Mouse (Mus musculus): ENCODE results near the gene Romo1. TPM values are rescaled to one million over a fixed set of nuclear protein-coding genes. Genes with fewer than 3 reads are reported as not detected.

The Romo1 gene
- total and polyA plus RNA-seq, 2 experiments from 2014 or later = 89.4 to 521 TPM

- H3K4me2 ChIP-seq (ENCODE audit: low read depth, low read length, poor library complexity, severe bottlenecking) = no peak overlapping the region
- 66% methylated on average over 11 of the region's 11 CpGs for WGBS
- H3K27me3 ChIP-seq (ENCODE audit: insufficient read depth, low read length) = no peaks in the 10 kb centered on the region
- H3K36me3 ChIP-seq (ENCODE audit: insufficient read depth, low read length) = peaks cover 7% of the 10 kb centered on the region
- no peaks in the 10 kb centered on the region for H3K9me3 ChIP-seq (ENCODE audit: low read length)
- no peaks in the 10 kb centered on the region for H3K4me1 ChIP-seq (ENCODE audit: insufficient read depth, low read length)
- H3K4me3 ChIP-seq (ENCODE audit: low read depth, low read length) = no peak overlapping the region
- TF ChIP-seq CTCF (IDR thresholded peaks at IDR 0.05) = no peak
- DNase-seq (ENCODE audit: low spot score) (no peak), ATAC-seq (ENCODE audit: low FRiP score) (no peak)
- no peak overlapping the region for H3K9ac ChIP-seq (replicated peaks; ENCODE audit: low read length, poor library complexity, severe bottlenecking)
- H3K27ac ChIP-seq (ENCODE audit: low read depth, low read length) = no peak overlapping the region
These were observed 1.8 kb downstream of the Romo1 start for GRCm38 (mm10) chr2:156145486-156146130.

- no peak for TF ChIP-seq CTCF (IDR thresholded peaks at IDR 0.05)
- Histone ChIP-seq H3K4me2 (ENCODE audit: low read depth, low read length, poor library complexity, severe bottlenecking) (no peak overlapping the region), H3K27me3 (ENCODE audit: insufficient read depth, low read length) (no peaks in the 10 kb centered on the region), H3K4me1 (ENCODE audit: insufficient read depth, low read length) (no peaks in the 10 kb centered on the region), H3K9me3 (ENCODE audit: low read length) (no peaks in the 10 kb centered on the region), H3K36me3 (ENCODE audit: insufficient read depth, low read length) (peaks cover 7% of the 10 kb centered on the region; the same call in 1 of the 2 replicates), H3K9ac (replicated peaks; ENCODE audit: low read length, poor library complexity, severe bottlenecking) (no peak overlapping the region), H3K27ac (ENCODE audit: low read depth, low read length) (no peak overlapping the region), H3K4me3 (ENCODE audit: low read depth, low read length) (no peak overlapping the region)
- DNase-seq (ENCODE audit: low spot score) (peak; percentile 5), ATAC-seq (ENCODE audit: low FRiP score) (no peak)
- 68% methylated on average over 5 of the region's 5 CpGs for WGBS
These were observed 2.6 kb downstream of the Romo1 start for GRCm38 (mm10) chr2:156146272-156146989.

GRCm38 (mm10) chr2:156147316-156147915 lies 3.6 kb downstream of the Romo1 start:
- no peak overlapping the region for H3K9ac ChIP-seq (replicated peaks; ENCODE audit: low read length, poor library complexity, severe bottlenecking)
- no peak overlapping the region for H3K4me2 ChIP-seq (ENCODE audit: low read depth, low read length, poor library complexity, severe bottlenecking)
- H3K27me3 ChIP-seq (ENCODE audit: insufficient read depth, low read length) = no peaks in the 10 kb centered on the region
- WGBS = 84% methylated on average over 3 of the region's 3 CpGs
- no peaks in the 10 kb centered on the region for H3K9me3 ChIP-seq (ENCODE audit: low read length)
- H3K4me1 ChIP-seq (ENCODE audit: insufficient read depth, low read length) = no peaks in the 10 kb centered on the region
- DNase-seq (ENCODE audit: low spot score) (no peak), ATAC-seq (ENCODE audit: low FRiP score) (no peak)
- no peak overlapping the region for H3K4me3 ChIP-seq (ENCODE audit: low read depth, low read length)
- H3K36me3 ChIP-seq (ENCODE audit: insufficient read depth, low read length) = peaks cover 9% of the 10 kb centered on the region; the same call in 1 of the 2 replicates
- no peak overlapping the region for H3K27ac ChIP-seq (ENCODE audit: low read depth, low read length)
- TF ChIP-seq CTCF (IDR thresholded peaks at IDR 0.05) = no peak

GRCm38 (mm10) chr2:156151538-156151937 lies 7.7 kb downstream of the Romo1 start:
- H3K9me3 ChIP-seq (ENCODE audit: low read length) = no peaks in the 10 kb centered on the region
- peaks cover 13% of the 10 kb centered on the region; the same call in 1 of the 2 replicates for H3K36me3 ChIP-seq (ENCODE audit: insufficient read depth, low read length)
- H3K27me3 ChIP-seq (ENCODE audit: insufficient read depth, low read length) = no peaks in the 10 kb centered on the region
- no peak overlapping the region for H3K4me2 ChIP-seq (ENCODE audit: low read depth, low read length, poor library complexity, severe bottlenecking)
- DNase-seq (ENCODE audit: low spot score) = no peak
- no peak overlapping the region for H3K27ac ChIP-seq (ENCODE audit: low read depth, low read length)
- H3K4me1 ChIP-seq (ENCODE audit: insufficient read depth, low read length) = no peaks in the 10 kb centered on the region
- H3K4me3 ChIP-seq (ENCODE audit: low read depth, low read length) = no peak overlapping the region
- peak; percentile 45 for TF ChIP-seq CTCF (IDR thresholded peaks at IDR 0.05)
- ATAC-seq (ENCODE audit: low FRiP score) = no peak
- H3K9ac ChIP-seq (replicated peaks; ENCODE audit: low read length, poor library complexity, severe bottlenecking) = no peak overlapping the region

- no peaks in the 10 kb centered on the region for H3K9me3 ChIP-seq (ENCODE audit: low read length)
- no peaks in the 10 kb centered on the region for H3K27me3 ChIP-seq (ENCODE audit: insufficient read depth, low read length)
- DNase-seq (ENCODE audit: low spot score) (no peak), ATAC-seq (ENCODE audit: low FRiP score) (no peak)
- H3K4me1 ChIP-seq (ENCODE audit: insufficient read depth, low read length) = no peaks in the 10 kb centered on the region
- H3K9ac ChIP-seq (replicated peaks; ENCODE audit: low read length, poor library complexity, severe bottlenecking) = no peak overlapping the region
- TF ChIP-seq CTCF (IDR thresholded peaks at IDR 0.05) = no peak
- 100% methylated on average over 1 of the region's 1 CpGs for WGBS
- no peak overlapping the region for H3K4me2 ChIP-seq (ENCODE audit: low read depth, low read length, poor library complexity, severe bottlenecking)
- H3K4me3 ChIP-seq (ENCODE audit: low read depth, low read length) = no peak overlapping the region
- peaks cover 38% of the 10 kb centered on the region for H3K36me3 ChIP-seq (ENCODE audit: insufficient read depth, low read length)
- H3K27ac ChIP-seq (ENCODE audit: low read depth, low read length) = no peak overlapping the region
These were observed 21.6 kb downstream of the Romo1 start for GRCm38 (mm10) chr2:156165478-156165877.

- H3K4me3 ChIP-seq (ENCODE audit: low read depth, low read length) = no peak overlapping the region
- TF ChIP-seq CTCF (IDR thresholded peaks at IDR 0.05) = no peak
- WGBS = 95% methylated on average over 5 of the region's 5 CpGs
- H3K4me1 ChIP-seq (ENCODE audit: insufficient read depth, low read length) = no peaks in the 10 kb centered on the region
- no peak overlapping the region for H3K4me2 ChIP-seq (ENCODE audit: low read depth, low read length, poor library complexity, severe bottlenecking)
- no peak overlapping the region for H3K27ac ChIP-seq (ENCODE audit: low read depth, low read length)
- ATAC-seq (ENCODE audit: low FRiP score) = no peak
- no peaks in the 10 kb centered on the region for H3K27me3 ChIP-seq (ENCODE audit: insufficient read depth, low read length)
- DNase-seq (ENCODE audit: low spot score) = no peak
- peaks cover 33% of the 10 kb centered on the region for H3K36me3 ChIP-seq (ENCODE audit: insufficient read depth, low read length)
- no peak overlapping the region for H3K9ac ChIP-seq (replicated peaks; ENCODE audit: low read length, poor library complexity, severe bottlenecking)
- no peaks in the 10 kb centered on the region for H3K9me3 ChIP-seq (ENCODE audit: low read length)
These were observed 22.7 kb downstream of the Romo1 start for GRCm38 (mm10) chr2:156166557-156166956.

All from midbrain, postnatal 0 days (tissue).